Mouse (Mus musculus) adipocyte (in vitro differentiated cells): ENCODE measurements at regions not wholly inside any gene's neighbourhood (a gene's known extent, or its start where the extent isn't known, plus 50 kb on each side); places are given as distances from the start of the nearest gene placed in this dataset.

Source experiments
- DNase-seq: peaks from one replicate; pipeline ENCODE4 v3.0.0-alpha.2; 2016; ENCODE audit warnings: low spot score

GRCm38 (mm10) chr10:17003123-17003849 is 719.7 kb upstream of the Cited2 start:
- peak; percentile 73 for DNase-seq

GRCm38 (mm10) chr10:17008683-17009082 is 714.3 kb upstream of the Cited2 start:
- DNase-seq: peak; percentile 66

GRCm38 (mm10) chr10:17010047-17010446 is 713.0 kb upstream of the Cited2 start:
- DNase-seq: peak; percentile 62

DNA sequence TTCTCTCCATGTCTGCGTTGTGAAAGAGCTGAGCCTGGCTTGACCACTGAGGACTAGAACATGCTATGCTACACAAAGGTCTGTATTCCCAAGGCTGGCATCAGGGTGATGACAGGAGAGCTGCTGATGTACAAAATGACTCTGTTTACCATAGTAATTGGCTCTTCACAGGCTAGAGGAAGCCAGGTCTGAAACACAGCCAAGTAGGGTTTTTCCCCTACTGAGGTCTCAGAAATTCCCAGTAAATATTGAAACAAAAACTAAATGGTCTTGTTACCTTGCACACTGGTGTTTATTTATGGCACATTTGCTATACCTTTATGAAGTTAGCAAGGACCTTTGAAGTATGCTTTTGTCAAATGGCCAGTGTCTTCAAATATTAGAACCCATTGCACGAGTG is 711.1 kb upstream of the Cited2 start:
- DNase-seq: peak; percentile 94

DNA sequence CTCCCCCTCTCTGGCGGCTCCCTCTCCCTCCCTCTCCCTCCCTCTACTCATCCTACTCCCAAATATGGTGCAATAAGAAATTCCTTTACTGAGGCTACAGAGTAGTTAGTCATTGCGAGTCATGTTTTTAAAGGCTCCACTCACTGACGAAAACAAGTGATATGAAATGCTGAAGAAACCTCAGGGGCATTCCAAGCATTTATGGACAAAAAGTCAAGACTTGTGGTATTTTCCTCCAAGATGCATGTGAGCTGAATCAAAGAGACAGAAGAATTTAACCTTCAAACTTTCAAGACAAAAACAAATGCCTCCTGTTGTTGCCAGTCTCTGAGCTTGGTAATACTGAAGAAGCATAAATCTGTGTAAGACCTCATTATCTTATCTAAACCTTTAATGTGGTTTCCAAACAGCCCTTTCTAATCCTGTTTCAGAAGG is 710.5 kb upstream of the Cited2 start:
- DNase-seq: peak; percentile 84

GRCm38 (mm10) chr10:17014826-17015225 is 708.2 kb upstream of the Cited2 start:
- DNase-seq: no peak

- DNase-seq: no peak
Measured at GRCm38 (mm10) chr10:17016854-17017253, 706.2 kb upstream of the Cited2 start.

- DNase-seq: no peak
Measured at GRCm38 (mm10) chr10:17022216-17023158, 700.5 kb upstream of the Cited2 start.

DNA sequence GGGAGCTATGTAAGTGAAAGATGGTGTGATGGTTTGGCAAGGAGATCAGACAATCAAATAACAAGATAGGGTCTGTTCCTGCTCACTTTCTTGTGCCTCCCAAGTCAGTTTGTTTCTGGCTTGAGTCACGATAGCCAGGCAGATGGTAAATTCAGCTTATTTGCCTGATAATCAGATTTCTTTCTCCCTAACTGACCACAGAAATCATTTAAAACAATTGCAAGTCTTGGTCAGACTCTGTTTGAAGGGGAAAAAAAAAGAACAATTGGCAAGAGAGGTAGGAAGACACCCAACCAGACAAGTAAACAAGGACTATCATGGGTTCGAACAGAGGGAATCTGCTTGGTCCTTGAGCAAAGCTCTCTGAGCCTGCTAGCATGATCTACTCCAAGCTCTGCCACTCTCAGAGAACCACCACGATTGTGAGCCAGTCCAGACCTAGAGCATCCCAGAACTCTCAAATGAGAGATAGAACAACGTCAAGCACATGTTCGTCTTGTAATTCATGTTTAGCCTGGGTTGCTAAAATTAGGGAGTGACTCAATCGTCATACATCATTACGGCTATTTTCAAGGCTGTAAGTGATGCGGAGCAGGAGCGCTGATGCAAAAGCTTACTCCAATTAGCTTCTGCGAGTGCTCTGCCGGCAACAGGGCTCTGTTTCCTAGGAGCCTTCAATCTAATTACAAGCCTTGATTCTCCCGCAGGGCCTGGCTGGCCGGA is 699.3 kb upstream of the Cited2 start:
- no peak for DNase-seq

- DNase-seq: no peak
Measured at GRCm38 (mm10) chr10:17024294-17024665, 698.7 kb upstream of the Cited2 start.

DNA sequence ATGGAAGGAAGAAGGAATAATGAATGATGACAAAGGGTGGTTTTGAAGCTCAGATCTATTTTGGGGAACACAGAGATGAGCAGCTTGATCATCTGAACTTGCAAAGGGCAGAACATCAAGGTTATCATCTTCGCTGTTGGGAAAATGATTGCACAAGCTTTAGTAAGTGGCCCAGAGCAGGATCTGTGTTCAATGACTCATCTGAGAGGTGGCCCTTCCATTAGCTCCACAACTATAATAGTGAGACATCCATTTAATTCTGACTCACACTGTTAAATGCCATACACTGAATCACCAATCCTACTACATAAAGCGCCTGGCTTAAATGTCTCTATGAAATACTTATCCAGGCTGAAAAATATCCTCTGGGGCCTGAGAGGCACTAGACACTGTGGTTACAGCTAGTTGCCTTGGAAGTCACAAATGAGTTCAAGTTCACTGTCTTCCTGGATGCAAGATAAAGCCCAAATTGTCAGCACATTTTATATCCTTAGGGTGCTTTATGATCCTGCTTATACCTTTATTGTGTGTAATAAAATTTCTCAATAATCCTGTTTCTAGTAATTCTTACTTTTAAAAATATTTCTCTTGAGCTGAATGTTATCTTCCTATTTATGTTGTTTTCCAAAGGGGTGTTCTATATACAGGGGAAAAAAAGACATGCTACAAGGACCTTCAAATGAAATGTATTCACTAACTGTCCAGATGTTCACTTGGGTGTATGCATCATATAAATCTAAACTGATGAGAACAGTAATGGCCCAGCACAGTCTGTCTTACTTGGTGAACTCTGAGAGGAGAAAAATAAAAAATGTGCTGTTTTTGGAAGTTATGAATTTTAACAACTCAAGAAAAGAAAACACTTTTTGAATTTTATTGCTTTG is 687.9 kb upstream of the Cited2 start:
- no peak for DNase-seq

GRCm38 (mm10) chr10:17038259-17039043 is 684.6 kb upstream of the Cited2 start:
- peak; percentile 25 for DNase-seq

DNA sequence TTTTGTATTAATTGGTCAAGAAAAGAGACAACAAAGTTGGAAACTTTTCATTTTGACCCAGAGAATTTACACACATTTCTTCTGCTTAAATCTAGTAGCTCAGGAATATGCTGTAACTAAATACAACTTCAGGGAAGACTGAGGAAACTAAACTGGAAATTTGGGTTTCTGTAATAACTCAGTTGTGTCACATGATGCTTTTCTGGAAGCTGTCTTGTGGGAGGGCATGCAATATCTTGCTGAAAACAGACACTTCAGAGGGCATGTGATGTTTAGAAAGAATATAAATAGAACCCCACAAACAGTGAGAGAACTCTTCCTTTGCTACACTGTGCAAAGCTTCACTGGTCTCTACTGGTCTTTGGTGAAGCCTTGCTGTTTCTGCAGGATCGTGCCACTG is 680.9 kb upstream of the Cited2 start:
- peak; percentile 20 for DNase-seq

DNA sequence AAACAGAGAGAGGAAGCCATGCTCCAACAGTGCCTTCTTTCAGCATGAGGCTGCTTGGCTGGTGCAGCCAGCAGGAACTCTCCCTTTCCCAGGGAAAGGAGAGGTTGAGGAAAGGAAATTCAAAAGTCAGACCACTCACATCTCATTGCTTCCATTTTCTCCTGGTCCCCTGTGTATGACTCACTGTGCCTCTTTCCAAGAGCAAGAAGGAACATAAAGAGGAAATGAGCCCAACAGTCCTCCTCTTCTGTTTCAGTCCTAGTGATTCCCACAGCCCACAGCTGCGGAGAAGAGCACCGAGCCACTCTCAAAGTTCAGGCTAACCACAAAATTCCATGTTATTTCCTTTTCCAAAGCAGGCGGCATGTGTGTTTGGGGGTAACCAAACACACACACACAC is 680.0 kb upstream of the Cited2 start:
- DNase-seq: no peak

GRCm38 (mm10) chr10:17046765-17047164 is 676.3 kb upstream of the Cited2 start:
- DNase-seq: no peak

- no peak for DNase-seq
Measured at GRCm38 (mm10) chr10:17072906-17073305, 650.1 kb upstream of the Cited2 start.

- no peak for DNase-seq
Measured at GRCm38 (mm10) chr10:17074013-17074401, 649.0 kb upstream of the Cited2 start.

DNA sequence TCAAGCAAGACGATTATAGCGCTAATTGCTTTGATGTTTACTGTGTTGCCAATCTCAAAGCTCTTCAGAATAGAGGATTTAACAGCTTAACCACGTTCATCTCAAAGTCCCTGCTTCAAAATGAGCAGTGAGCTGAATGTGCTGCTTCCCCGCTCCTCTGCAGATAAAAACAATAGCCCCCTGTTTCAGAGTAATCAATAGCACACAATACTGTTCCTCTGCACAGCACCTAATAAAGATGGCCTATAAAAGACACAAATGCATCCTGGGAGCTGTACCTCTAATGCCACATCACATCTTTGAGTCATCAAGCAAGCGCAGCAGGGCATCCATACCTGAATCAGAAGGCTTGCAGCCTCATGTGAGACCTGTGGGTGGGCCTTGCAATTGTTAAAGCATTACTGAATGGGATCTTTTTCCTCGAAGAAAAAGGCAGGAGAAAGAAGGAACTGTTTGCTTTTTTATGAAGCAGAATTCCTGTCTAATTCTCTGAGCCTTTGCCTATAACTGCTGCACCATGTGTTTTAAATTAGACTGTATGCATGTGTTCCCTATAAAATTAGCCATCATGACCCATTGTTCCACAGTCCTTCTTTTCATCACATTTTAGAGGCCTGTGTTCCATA is 648.5 kb upstream of the Cited2 start:
- DNase-seq: peak; percentile 45

DNA sequence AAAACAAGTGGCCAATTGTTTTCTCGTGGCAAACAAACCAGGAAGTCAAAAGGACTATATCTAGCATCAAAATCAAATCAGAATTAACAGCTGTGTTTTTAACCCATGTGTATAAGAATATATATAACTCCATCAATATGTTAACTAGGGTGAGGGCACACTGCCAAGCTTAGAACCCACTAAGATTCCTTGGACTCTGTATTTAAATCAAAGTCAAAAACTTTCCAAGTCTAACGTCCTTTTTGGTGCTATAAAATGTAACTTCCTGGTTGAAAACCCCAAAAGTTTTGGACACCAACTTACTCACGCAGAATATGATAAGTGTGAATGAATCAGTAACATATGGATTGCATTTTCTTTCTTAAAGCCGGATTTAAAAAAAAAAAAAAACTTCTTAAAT is 647.9 kb upstream of the Cited2 start:
- no peak for DNase-seq

GRCm38 (mm10) chr10:17075576-17075975 is 647.4 kb upstream of the Cited2 start:
- DNase-seq: peak; percentile 89
